Mouse (Mus musculus) stomach, embryonic 14.5 days (tissue): Measurements from ENCODE around the gene Tex9. TPM values are rescaled to one million over a fixed set of nuclear protein-coding genes. Genes with fewer than 3 reads are reported as not detected.
A peak's percentile ranks its signal among the peaks of the same experiment; 100 is the strongest.

ENCODE experiments used
- ATAC-seq: fragments of 200-750 bp; cut with Nextera tagmentation; 2 replicates; pipeline ENCODE4 v1.8.0; 2017; ENCODE audit warnings: low read depth, moderate TSS enrichment; ENCODE audit not compliant: insufficient number of reproducible peaks, insufficient read depth, low FRiP score
- H3K27ac ChIP-seq: fragments of 300-500 bp; sonication (generic); 2 replicates; pipeline ENCODE4 v1.5.1; 2014; ENCODE audit warnings: mild to moderate bottlenecking, low read length, moderate library complexity, mixed read lengths
- H3K27me3 ChIP-seq: fragments of 300-500 bp; sonication (generic); 2 replicates; pipeline ENCODE4 v1.6.1; 2014; ENCODE audit warnings: low read length, control low read depth, mixed read lengths; ENCODE audit not compliant: control insufficient read depth, insufficient read depth
- H3K36me3 ChIP-seq: fragments of 300-500 bp; sonication (generic); 2 replicates; pipeline ENCODE4 v1.6.1; 2014; ENCODE audit warnings: mild to moderate bottlenecking, control low read depth, low read length, moderate library complexity, mixed read lengths; ENCODE audit not compliant: control insufficient read depth, insufficient read depth
- H3K4me1 ChIP-seq: fragments of 300-500 bp; sonication (generic); 2 replicates; pipeline ENCODE4 v1.6.1; 2014; ENCODE audit warnings: low read length, control low read depth, mixed read lengths; ENCODE audit not compliant: control insufficient read depth, insufficient read depth
- H3K4me2 ChIP-seq: fragments of 300-500 bp; sonication (generic); replicated peaks from 2 replicates; pipeline ENCODE4 v1.6.1; 2014; ENCODE audit warnings: low read depth, low read length, control low read depth
- H3K4me3 ChIP-seq: fragments of 300-500 bp; sonication (generic); 2 replicates; pipeline ENCODE4 v1.5.1; 2014; ENCODE audit warnings: low read depth, low read length, control low read depth
- H3K9ac ChIP-seq: fragments of 300-500 bp; sonication (generic); replicated peaks from 2 replicates; pipeline ENCODE4 v1.6.1; 2014; ENCODE audit warnings: low read depth, mild to moderate bottlenecking, control low read depth, low read length, moderate library complexity, mixed read lengths
- H3K9me3 ChIP-seq: fragments of 300-500 bp; sonication (generic); 2 replicates; pipeline ENCODE4 v1.6.1; 2016; ENCODE audit warnings: low read depth, low read length, control low read depth; ENCODE audit not compliant: control insufficient read depth
- WGBS: fragments of 180-500 bp; shearing (Covaris S2); extraction: QIAGEN DNeasy Blood & Tissue Kit; methylation state at CpG from one replicate; pipeline ENCODE4 v1.1.7; 2014; 5-methylcytosine and 5-hydroxymethylcytosine counted together
- polyA plus RNA-seq: library from polyadenylated mRNA; unstranded; fragments of >200 nt; fragmentation: Nextera tagmentation; extraction: Ambion mirVana; gene quantifications from 2 replicates; pipeline ENCODE4 v1.2.1, GENCODE M21; 2014

Tex9 gene
- polyA plus RNA-seq, 1 experiment from 2014 or later: 36.2 TPM

DNA sequence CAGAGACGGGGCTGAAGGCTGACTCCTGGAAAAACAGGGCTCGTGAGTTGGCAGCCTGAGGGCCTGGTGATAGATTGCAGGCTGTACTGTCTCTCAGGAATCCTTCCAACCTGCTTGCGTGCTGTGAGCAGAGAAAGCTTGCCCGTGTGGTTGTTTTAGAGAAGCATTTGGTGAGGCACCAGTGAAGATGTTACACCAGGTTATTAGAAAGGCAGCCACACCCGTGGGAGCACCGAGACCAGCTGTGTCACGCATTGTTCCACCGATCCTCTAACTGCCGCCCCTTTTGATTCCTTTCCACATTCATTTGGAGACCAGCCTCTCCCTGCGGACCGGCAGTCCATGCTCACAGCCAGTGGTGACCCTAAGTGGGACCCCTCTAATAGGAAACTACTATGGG lies 69.7 kb downstream of the Tex9 start:
- no peak overlapping the region for H3K9ac ChIP-seq
- no peak overlapping the region for H3K27ac ChIP-seq
- H3K27me3 ChIP-seq: no peaks in the 10 kb centered on the region
- ATAC-seq: no peak
- WGBS: 50% methylated on average over 11 of the region's 11 CpGs
- peaks cover 8% of the 10 kb centered on the region; the same call in 1 of the 2 replicates for H3K4me1 ChIP-seq
- no peaks in the 10 kb centered on the region for H3K9me3 ChIP-seq
- no peaks in the 10 kb centered on the region for H3K36me3 ChIP-seq
- H3K4me3 ChIP-seq: no peak overlapping the region
- H3K4me2 ChIP-seq: 0 out of 2 replicates have a peak overlapping the region, but pooled peaks have one; percentile 7

- H3K27me3 ChIP-seq: no peaks in the 10 kb centered on the region
- no peaks in the 10 kb centered on the region for H3K9me3 ChIP-seq
- peaks cover 8% of the 10 kb centered on the region; the same call in 1 of the 2 replicates for H3K4me1 ChIP-seq
- H3K4me2 ChIP-seq: no peak overlapping the region
- H3K36me3 ChIP-seq: no peaks in the 10 kb centered on the region
- no peak overlapping the region for H3K4me3 ChIP-seq
- H3K27ac ChIP-seq: no peak overlapping the region
- 78% methylated on average over 3 of the region's 3 CpGs for WGBS
- no peak for ATAC-seq
- no peak overlapping the region for H3K9ac ChIP-seq
Measured at GRCm38 (mm10) chr9:72420490-72420889, 71.5 kb downstream of the Tex9 start.

DNA sequence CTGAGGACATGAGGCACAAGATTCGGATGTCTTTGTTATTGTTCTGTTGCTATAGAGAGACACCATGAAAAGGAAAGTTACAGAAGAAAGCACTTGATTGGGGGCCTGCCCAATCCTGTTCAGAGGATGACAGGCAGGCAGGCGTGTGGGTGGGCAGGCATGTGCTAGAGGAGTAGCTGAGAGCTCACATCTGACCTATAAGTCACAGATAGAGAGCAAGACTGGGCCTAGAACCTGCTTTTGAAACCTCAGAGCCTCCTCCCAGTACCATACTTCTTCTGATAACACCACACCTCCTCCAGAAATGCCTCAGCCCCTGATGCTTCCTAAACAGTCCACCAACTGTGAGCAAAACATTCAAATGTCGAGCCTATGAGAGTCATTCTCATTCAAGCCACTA lies 73.6 kb downstream of the Tex9 start:
- peaks cover 8% of the 10 kb centered on the region; the same call in 1 of the 2 replicates for H3K4me1 ChIP-seq
- 91% methylated on average over 3 of the region's 3 CpGs for WGBS
- H3K27ac ChIP-seq: no peak overlapping the region
- no peaks in the 10 kb centered on the region for H3K27me3 ChIP-seq
- no peak overlapping the region for H3K4me2 ChIP-seq
- no peak overlapping the region for H3K9ac ChIP-seq
- H3K36me3 ChIP-seq: no peaks in the 10 kb centered on the region
- no peak for ATAC-seq
- no peaks in the 10 kb centered on the region for H3K9me3 ChIP-seq
- H3K4me3 ChIP-seq: no peak overlapping the region

- Histone ChIP-seq H3K4me2 (no peak overlapping the region), H3K4me1 (no peaks in the 10 kb centered on the region), H3K9me3 (no peaks in the 10 kb centered on the region), H3K4me3 (no peak overlapping the region), H3K36me3 (no peaks in the 10 kb centered on the region), H3K9ac (no peak overlapping the region), H3K27ac (no peak overlapping the region), H3K27me3 (no peaks in the 10 kb centered on the region)
- ATAC-seq: no peak
- WGBS: 86% methylated on average over 2 of the region's 2 CpGs
Measured at GRCm38 (mm10) chr9:72411746-72412145, 80.3 kb downstream of the Tex9 start.

DNA sequence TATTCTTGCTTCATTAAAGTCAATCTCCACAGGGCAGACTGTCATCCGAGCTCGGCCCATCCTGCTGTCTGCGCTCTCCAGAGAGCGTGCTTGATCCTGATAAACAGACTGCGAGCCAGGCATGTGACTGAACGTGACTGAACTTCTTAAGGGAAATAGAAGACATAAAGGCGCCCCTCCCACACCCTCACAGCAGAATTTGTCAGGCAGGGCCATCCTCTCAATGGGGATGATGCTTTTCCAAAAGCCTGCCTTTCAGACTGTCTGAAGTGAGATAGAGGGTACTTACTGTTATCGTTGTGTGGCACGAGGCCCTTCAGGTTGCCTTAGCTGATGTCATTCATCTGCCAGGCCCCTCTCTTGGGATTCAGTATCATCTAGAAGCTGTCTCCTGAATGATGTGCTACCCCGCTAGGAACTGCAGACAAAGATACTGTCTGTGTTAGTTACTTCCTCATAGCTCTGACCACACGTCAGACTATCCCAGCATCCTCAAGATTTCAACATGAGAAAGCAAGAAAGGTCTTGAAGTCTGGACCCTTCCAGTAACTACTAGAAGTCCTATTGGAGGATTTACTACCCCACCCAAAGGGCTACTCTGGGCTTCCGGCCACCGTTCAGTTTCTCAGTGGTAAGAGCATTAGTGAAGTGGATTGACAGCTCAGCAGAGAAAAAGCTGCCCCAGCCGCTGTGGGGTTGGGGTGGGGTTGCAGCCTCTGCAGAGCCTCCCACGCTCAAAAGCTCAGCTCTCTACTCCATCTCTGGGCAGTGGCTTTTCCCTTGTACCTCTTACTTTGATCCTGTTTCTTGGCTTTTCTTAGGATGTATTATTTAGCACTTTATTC lies 82.4 kb downstream of the Tex9 start:
- no peak overlapping the region for H3K9ac ChIP-seq
- H3K4me1 ChIP-seq: no peaks in the 10 kb centered on the region
- ATAC-seq: peak; percentile 62; the same call in 1 of the 2 replicates
- H3K36me3 ChIP-seq: no peaks in the 10 kb centered on the region
- no peak overlapping the region for H3K4me2 ChIP-seq
- no peak overlapping the region for H3K4me3 ChIP-seq
- no peaks in the 10 kb centered on the region for H3K9me3 ChIP-seq
- 37% methylated on average over 15 of the region's 15 CpGs for WGBS
- H3K27me3 ChIP-seq: no peaks in the 10 kb centered on the region
- no peak overlapping the region for H3K27ac ChIP-seq

DNA sequence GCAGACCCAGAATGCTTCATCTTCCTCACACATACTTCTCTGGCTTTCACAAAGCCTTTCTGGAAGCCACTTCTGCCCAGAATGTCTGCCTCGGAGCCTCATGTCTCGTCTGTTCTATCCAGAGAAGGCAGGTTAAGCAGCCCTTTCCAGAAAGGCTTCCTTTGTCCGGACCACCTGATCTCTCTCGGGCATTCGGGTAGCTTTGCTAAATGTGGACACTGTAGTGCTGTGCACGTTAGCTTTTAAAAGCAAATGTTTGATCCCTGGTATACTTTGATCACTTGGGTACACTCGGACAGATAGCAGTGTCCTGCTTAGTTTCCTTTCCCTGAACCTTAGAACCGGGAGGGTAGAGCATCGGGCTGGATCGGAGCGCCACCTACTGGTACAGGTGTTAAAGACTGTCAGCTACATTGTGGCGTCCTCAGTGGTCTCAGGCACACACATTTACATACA lies 83.9 kb downstream of the Tex9 start:
- Histone ChIP-seq H3K36me3 (no peaks in the 10 kb centered on the region), H3K9me3 (no peaks in the 10 kb centered on the region), H3K4me3 (peak overlapping the region; percentile 25), H3K27me3 (no peaks in the 10 kb centered on the region), H3K4me2 (peak overlapping the region; percentile 39), H3K9ac (no peak overlapping the region), H3K27ac (no peak overlapping the region), H3K4me1 (no peaks in the 10 kb centered on the region)
- peak; percentile 82; the same call in 1 of the 2 replicates for ATAC-seq
- WGBS: 11% methylated on average over 12 of the region's 12 CpGs

DNA sequence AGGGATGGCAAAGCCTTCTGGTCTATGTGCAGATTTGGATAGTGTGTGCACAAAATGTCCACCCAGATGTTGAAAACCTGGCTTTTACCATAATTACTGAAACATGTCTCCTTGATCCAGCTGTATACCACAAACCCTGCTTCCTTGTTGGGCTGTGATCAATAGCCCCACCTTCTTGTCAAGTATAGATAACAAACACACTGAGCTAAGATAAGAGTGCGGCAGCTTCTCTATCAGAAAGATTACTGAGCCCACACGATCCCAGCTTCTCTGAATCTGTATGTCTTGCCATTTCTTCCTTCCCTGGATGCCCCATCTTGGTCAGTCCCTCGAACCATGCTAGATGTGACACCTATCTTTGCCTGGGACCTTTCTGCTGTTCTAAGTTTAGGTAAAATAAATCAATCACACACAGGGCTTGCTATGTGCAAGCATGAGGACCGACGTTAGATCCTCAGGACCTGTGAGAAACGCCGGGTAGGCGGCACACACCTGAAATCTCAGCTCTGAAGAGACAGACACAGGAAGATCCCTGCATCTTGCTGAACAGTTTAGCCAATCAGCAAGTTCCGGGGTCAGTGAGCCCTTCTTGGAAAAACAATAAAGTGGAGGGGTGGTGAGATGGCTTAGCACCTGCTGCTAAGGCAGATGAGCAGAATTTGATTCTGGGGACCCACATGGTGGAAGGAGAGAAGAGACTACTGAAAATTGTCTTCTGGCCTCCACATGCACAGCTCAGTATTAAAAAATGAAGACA lies 86.0 kb downstream of the Tex9 start:
- no peak overlapping the region for H3K4me2 ChIP-seq
- no peak overlapping the region for H3K27ac ChIP-seq
- no peak overlapping the region for H3K4me3 ChIP-seq
- no peak for ATAC-seq
- no peaks in the 10 kb centered on the region for H3K36me3 ChIP-seq
- WGBS: 84% methylated on average over 9 of the region's 9 CpGs
- no peaks in the 10 kb centered on the region for H3K27me3 ChIP-seq
- no peak overlapping the region for H3K9ac ChIP-seq
- H3K9me3 ChIP-seq: no peaks in the 10 kb centered on the region
- H3K4me1 ChIP-seq: no peaks in the 10 kb centered on the region

DNA sequence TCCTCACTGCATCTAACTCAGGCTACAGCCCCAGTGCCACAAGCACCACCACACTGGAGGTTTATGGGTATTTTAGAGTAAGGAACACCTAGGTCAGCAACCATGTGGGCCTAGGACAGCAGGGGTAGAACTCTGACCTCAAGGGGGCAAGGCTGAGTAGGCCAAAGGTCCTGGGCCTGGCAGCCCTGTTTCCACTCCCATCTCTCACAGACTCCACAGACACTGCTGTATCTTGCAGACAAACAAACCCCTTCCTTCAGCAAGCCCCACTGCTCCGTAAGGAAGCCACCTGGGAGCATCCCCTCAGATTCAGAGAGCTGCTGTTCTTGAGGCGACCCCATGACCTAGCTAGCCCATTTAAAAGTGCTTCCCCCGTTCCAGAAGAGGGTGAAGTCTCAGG lies 87.1 kb downstream of the Tex9 start:
- no peak overlapping the region for H3K4me2 ChIP-seq
- 68% methylated on average over 3 of the region's 3 CpGs for WGBS
- no peaks in the 10 kb centered on the region for H3K36me3 ChIP-seq
- ATAC-seq: no peak
- H3K9ac ChIP-seq: no peak overlapping the region
- H3K27ac ChIP-seq: no peak overlapping the region
- H3K9me3 ChIP-seq: no peaks in the 10 kb centered on the region
- H3K4me1 ChIP-seq: no peaks in the 10 kb centered on the region
- H3K27me3 ChIP-seq: no peaks in the 10 kb centered on the region
- no peak overlapping the region for H3K4me3 ChIP-seq
